Mouse (Mus musculus) hindbrain, embryonic 13.5 days (tissue): ENCODE results near the gene Cks1b. TPM values are rescaled to one million over a fixed set of nuclear protein-coding genes. Genes with fewer than 3 reads are reported as not detected.

Experiments
- ATAC-seq: fragments of 200-750 bp; cut with Nextera tagmentation; 2 replicates; pipeline ENCODE4 v1.8.0; 2017; ENCODE audit warnings: moderate TSS enrichment; ENCODE audit not compliant: low FRiP score
- H3K27ac ChIP-seq: fragments of 300-500 bp; sonication (generic); 2 replicates; pipeline ENCODE4 v1.5.1; 2015; ENCODE audit warnings: inconsistent platforms, mild to moderate bottlenecking, moderate library complexity
- H3K27me3 ChIP-seq: fragments of 300-500 bp; sonication (generic); 2 replicates; pipeline ENCODE4 v1.6.1; 2015; ENCODE audit warnings: mild to moderate bottlenecking, inconsistent platforms
- H3K36me3 ChIP-seq: fragments of 300-500 bp; sonication (generic); 2 replicates; pipeline ENCODE4 v1.6.1; 2015; ENCODE audit warnings: mild to moderate bottlenecking, inconsistent platforms
- H3K4me1 ChIP-seq: fragments of 300-500 bp; sonication (generic); replicated peaks from 2 replicates; pipeline ENCODE4 v1.6.1; 2015; ENCODE audit warnings: inconsistent platforms
- H3K4me2 ChIP-seq: fragments of 300-500 bp; sonication (generic); 2 replicates; pipeline ENCODE4 v1.6.1; 2015; ENCODE audit warnings: inconsistent platforms, mild to moderate bottlenecking, moderate library complexity
- H3K4me3 ChIP-seq: fragments of 300-500 bp; sonication (generic); 2 replicates; pipeline ENCODE4 v1.5.1; 2015; ENCODE audit warnings: mild to moderate bottlenecking, inconsistent platforms
- H3K9ac ChIP-seq: fragments of 300-500 bp; sonication (generic); 2 replicates; pipeline ENCODE4 v1.6.1; 2015; ENCODE audit warnings: mild to moderate bottlenecking, inconsistent platforms
- H3K9me3 ChIP-seq: fragments of 300-500 bp; sonication (generic); 2 replicates; pipeline ENCODE4 v1.6.1; 2016; ENCODE audit warnings: inconsistent platforms
- WGBS: fragments of 180-500 bp; shearing (Covaris S2); methylation state at CpG from one replicate; pipeline ENCODE4 v1.1.7; 2015; 5-methylcytosine and 5-hydroxymethylcytosine counted together
- polyA plus RNA-seq: library from polyadenylated mRNA; unstranded; fragments of >200 nt; fragmentation: Nextera tagmentation; extraction: Ambion mirVana; gene quantifications from 2 replicates; pipeline ENCODE4 v1.2.1, GENCODE M21; 2015

The Cks1b gene
- polyA plus RNA-seq, 1 experiment from 2014 or later, result 116 TPM

DNA sequence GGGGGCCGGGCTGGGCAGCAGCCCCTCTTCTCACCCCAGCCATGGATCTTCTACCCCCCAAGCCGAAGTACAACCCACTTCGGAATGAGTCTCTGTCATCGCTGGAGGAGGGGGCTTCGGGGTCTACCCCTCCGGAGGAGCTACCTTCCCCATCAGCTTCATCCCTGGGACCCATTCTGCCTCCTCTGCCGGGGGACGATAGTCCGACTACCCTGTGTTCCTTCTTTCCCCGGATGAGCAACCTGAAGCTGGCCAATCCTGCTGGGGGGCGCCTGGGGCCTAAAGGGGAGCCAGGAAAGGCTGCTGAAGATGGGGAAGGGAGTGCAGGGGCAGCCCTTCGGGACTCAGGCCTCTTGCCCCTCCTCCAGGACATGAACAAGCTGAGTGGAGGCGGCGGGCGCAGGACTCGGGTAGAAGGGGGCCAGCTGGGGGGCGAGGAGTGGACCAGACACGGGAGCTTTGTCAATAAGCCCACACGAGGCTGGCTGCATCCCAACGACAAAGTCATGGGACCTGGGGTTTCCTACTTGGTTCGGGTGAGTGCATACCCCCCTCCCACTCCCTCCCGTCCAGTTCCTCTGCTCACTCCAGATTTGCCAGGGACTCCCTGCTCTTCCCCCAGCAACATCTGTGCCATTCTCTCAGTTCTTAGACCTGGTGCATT lies 3.8 kb upstream of the Cks1b start:
- Histone ChIP-seq H3K36me3 (peaks cover 13% of the 10 kb centered on the region), H3K9me3 (no peaks in the 10 kb centered on the region), H3K4me3 (peak overlapping the region; percentile 38), H3K4me2 (peak overlapping the region; percentile 61), H3K27ac (peak overlapping the region; percentile 73), H3K4me1 (peaks cover 40% of the 10 kb centered on the region), H3K27me3 (no peaks in the 10 kb centered on the region), H3K9ac (peak overlapping the region; percentile 72)
- ATAC-seq, result no peak
- WGBS, result 10% methylated on average over 21 of the region's 22 CpGs

DNA sequence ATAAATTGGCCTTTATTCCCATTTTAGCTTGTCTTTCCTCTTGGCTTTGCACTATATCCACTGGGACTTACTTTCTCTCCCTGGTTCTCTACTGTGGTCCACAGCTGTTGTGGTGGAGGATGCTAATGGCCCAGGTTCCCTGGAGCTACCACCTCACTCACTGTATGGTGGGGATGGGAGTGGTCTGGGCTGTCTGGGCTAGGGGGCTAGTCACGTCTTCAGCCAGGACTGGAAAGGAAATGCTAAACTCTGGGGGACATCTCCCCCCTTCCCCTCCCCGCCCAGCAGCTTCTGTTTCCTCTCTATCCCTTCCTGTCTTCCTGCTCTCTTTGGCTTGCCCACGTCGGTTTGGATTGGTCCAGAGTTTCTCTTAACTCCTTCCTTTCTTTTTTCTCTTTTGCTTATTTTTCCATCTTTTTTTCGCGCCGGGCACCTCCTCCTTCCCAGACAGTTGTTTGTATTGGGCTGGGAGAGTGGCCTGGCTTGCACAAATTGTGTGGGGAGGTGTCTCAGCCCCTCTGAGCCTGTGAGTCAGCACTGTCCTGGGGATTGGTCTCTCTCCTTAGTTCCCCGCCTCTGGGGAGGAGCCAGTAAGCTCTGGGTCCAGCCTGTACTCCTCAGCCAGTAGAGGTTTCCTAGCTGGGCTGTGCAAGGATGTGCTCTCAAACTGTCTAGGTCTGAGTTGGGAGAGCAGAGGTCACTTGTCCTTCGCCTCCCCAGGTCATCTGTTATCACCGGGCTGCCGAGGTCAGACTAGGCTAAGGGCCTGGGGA lies 3.0 kb upstream of the Cks1b start:
- Histone ChIP-seq H3K9me3 (no peaks in the 10 kb centered on the region), H3K4me2 (peak overlapping the region; percentile 61), H3K4me3 (peak overlapping the region; percentile 38), H3K36me3 (peaks cover 6% of the 10 kb centered on the region; the same call in 1 of the 2 replicates), H3K4me1 (peaks cover 43% of the 10 kb centered on the region), H3K27ac (peak overlapping the region; percentile 73), H3K27me3 (no peaks in the 10 kb centered on the region), H3K9ac (peak overlapping the region; percentile 72)
- 3% methylated on average over 11 of the region's 11 CpGs for WGBS
- ATAC-seq, result peak; percentile 47

DNA sequence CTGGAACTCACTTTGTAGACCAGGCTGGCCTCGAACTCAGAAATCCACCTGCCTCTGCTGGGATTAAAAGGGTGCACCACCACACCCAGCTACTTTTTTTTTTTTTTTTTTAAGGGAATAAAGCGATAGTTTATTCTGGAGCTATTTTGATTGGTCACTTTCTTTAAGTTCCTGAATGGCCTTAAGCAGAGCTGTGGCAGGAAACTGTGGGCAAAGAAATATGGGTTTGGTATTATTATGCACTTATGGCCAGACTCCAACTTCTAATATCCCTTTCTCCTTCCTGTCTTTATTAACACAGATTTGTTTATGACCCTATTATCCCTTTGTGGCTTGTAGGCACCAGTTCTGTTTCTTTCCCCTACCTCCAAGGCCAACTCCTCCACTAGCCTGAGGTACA lies 2.2 kb upstream of the Cks1b start:
- Histone ChIP-seq H3K36me3 (peaks cover 13% of the 10 kb centered on the region), H3K27me3 (no peaks in the 10 kb centered on the region), H3K9me3 (no peaks in the 10 kb centered on the region), H3K9ac (no peak overlapping the region; the same call in 1 of the 2 replicates), H3K27ac (peak overlapping the region; percentile 71; the same call in 1 of the 2 replicates), H3K4me1 (peaks cover 43% of the 10 kb centered on the region), H3K4me2 (peak overlapping the region; percentile 61; the same call in 1 of the 2 replicates), H3K4me3 (no peak overlapping the region; the same call in 1 of the 2 replicates)
- WGBS, result 66% methylated on average over 2 of the region's 2 CpGs
- ATAC-seq, result no peak

DNA sequence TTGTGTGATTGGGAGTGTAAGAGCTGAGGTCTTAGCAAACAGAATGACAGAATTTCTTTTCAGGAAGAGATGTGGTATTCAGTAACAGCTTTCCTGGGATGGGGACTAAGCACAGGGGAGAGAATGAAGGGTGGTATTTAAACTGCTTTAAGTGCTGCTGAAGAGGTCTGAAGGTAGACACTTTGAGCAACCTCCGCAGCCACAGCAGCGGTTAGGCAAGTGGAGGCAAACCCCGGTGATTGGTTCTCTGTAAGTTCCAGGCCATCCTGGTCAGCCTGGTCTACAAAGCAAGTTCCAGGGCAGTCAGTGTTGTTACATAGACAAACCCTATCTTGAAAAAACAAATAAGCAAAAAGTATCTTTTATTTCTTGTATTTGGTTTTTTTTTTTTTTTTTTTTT lies 1.8 kb upstream of the Cks1b start:
- WGBS, result 45% methylated on average over 3 of the region's 3 CpGs
- H3K36me3 ChIP-seq, result peaks cover 16% of the 10 kb centered on the region

DNA sequence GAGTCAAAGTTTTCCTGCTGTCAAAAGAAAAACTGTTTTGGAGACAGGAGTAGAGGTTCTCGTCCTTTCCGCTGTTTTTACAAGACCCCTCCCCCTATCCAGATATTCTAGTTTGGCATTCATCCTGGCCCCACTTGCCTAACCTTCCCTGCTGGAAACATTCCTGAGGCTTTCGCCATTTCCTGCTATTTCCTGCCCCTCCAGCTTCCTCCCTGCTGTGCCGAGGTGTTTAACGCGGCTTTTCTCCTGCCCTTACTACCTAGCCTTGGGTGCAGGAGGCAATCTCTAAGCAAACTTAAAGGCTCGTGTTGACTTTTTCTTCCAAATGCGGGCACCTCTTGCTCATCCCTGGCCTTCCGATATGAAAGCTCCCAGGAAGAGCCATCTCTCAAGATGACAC lies 1.4 kb upstream of the Cks1b start:
- Histone ChIP-seq H3K27me3 (no peaks in the 10 kb centered on the region), H3K4me1 (peaks cover 43% of the 10 kb centered on the region), H3K9ac (peak overlapping the region; percentile 68), H3K27ac (peak overlapping the region; percentile 87), H3K9me3 (no peaks in the 10 kb centered on the region), H3K4me3 (peak overlapping the region; percentile 54), H3K36me3 (peaks cover 18% of the 10 kb centered on the region), H3K4me2 (peak overlapping the region; percentile 82)
- ATAC-seq, result no peak
- 4% methylated on average over 9 of the region's 9 CpGs for WGBS

More for the DNA sequence above, 1.8 kb upstream of the Cks1b start:
- Histone ChIP-seq H3K27ac (peak overlapping the region; percentile 87), H3K27me3 (no peaks in the 10 kb centered on the region), H3K9ac (peak overlapping the region; percentile 68), H3K9me3 (no peaks in the 10 kb centered on the region), H3K4me3 (peak overlapping the region; percentile 54), H3K4me2 (peak overlapping the region; percentile 82), H3K4me1 (peaks cover 43% of the 10 kb centered on the region)
- ATAC-seq, result no peak

DNA sequence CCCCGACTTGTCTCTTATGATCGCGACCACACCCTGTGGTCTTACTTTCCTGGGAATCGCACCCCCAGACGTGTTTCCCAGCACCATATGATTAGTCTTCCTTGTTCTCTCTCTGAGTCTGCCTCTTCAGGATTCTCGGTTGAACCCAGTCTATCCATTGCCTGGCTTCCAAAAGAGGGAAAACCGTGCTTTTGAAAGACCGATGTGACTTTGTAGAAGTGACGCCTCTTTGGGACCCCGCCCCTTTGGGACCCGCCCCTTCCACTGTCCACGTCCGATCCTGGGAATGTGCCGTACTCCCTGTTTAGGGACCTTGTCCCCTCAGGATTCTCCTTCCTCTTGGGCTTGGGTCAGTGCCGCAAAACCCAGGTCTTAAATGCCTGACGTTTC lies 673 bp upstream of the Cks1b start:
- peaks cover 43% of the 10 kb centered on the region for H3K4me1 ChIP-seq
- H3K4me2 ChIP-seq, result peak overlapping the region; percentile 82
- H3K36me3 ChIP-seq, result peaks cover 22% of the 10 kb centered on the region
- H3K4me3 ChIP-seq, result peak overlapping the region; percentile 54
- peak; percentile 18; the same call in 1 of the 2 replicates for ATAC-seq
- H3K27me3 ChIP-seq, result no peaks in the 10 kb centered on the region
- H3K27ac ChIP-seq, result peak overlapping the region; percentile 87
- no peaks in the 10 kb centered on the region for H3K9me3 ChIP-seq
- peak overlapping the region; percentile 68 for H3K9ac ChIP-seq
- 0% methylated on average over 16 of the region's 16 CpGs for WGBS

DNA sequence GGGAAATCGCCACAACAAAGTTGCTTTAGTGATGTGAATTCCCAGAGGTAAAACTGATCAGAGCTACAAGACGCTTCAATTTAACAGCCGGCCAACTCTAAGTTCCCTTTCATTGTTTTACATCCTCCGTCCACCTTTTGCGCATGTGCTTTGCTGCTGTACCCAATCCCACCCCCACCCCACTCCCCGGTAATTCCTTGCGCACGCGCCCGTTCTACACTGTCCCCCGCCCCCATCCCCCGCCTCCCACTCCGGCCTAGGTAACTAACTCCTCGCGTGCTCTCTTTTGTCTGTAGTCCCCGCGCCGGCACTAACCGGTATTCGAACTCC lies 378 bp downstream of the Cks1b start:
- peaks cover 43% of the 10 kb centered on the region for H3K4me1 ChIP-seq
- H3K4me3 ChIP-seq, result peak overlapping the region; percentile 54
- H3K9me3 ChIP-seq, result no peaks in the 10 kb centered on the region
- peak overlapping the region; percentile 82 for H3K4me2 ChIP-seq
- H3K27ac ChIP-seq, result peak overlapping the region; percentile 45
- H3K36me3 ChIP-seq, result peaks cover 23% of the 10 kb centered on the region
- no peaks in the 10 kb centered on the region for H3K27me3 ChIP-seq
- ATAC-seq, result peak; percentile 52
- H3K9ac ChIP-seq, result peak overlapping the region; percentile 68
- WGBS, result under 1% methylated on average over 20 of the region's 20 CpGs

DNA sequence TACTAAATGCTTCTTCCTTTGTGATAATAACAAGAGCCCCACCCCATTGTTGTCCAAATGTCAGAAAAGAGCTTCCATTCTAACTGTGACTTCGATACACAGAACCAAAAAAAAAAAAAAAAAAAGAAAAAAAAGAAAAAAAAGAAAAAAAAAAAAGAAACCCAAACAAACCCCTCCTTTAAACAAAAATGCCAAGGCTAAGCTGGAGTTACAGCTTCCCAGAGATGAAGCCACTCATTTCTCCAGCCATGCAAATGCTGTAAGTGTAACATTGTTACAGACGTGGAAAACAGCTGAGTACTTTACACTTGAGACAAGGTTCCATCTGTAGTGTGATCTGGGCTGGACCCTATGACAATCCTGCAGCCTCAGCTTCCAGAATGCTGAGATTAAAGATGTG lies 1.1 kb downstream of the Cks1b start:
- ATAC-seq, result no peak
- peak overlapping the region; percentile 45; the same call in 1 of the 2 replicates for H3K27ac ChIP-seq
- no peaks in the 10 kb centered on the region for H3K9me3 ChIP-seq
- peak overlapping the region; percentile 82 for H3K4me2 ChIP-seq
- peaks cover 43% of the 10 kb centered on the region for H3K4me1 ChIP-seq
- H3K36me3 ChIP-seq, result peaks cover 23% of the 10 kb centered on the region
- 34% methylated on average over 2 of the region's 2 CpGs for WGBS
- no peaks in the 10 kb centered on the region for H3K27me3 ChIP-seq
- H3K9ac ChIP-seq, result peak overlapping the region; percentile 68
- peak overlapping the region; percentile 54 for H3K4me3 ChIP-seq

DNA sequence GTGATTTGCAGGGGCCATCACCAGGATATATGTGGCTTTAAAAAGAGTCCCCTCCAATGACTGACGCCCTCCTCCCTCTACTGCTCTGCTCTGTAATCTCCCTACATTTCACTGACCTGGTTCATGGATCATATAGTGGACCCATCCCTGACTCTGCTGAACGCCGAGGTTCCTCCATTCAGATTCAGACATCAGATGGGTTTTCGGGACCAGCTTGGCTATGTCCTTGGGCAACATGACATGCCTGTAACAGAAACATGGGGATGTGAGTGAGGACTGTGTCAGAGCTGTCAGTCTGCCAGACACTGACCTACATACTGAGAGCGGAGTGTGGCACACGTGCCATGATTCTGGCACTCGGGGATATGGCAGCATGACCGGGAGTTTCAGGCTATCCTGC lies 2.0 kb downstream of the Cks1b start:
- Histone ChIP-seq H3K36me3 (peaks cover 23% of the 10 kb centered on the region), H3K9ac (no peak overlapping the region), H3K4me3 (no peak overlapping the region), H3K4me1 (peaks cover 36% of the 10 kb centered on the region), H3K9me3 (no peaks in the 10 kb centered on the region), H3K27ac (no peak overlapping the region), H3K4me2 (no peak overlapping the region), H3K27me3 (no peaks in the 10 kb centered on the region)
- WGBS, result 97% methylated on average over 8 of the region's 8 CpGs
- ATAC-seq, result no peak

DNA sequence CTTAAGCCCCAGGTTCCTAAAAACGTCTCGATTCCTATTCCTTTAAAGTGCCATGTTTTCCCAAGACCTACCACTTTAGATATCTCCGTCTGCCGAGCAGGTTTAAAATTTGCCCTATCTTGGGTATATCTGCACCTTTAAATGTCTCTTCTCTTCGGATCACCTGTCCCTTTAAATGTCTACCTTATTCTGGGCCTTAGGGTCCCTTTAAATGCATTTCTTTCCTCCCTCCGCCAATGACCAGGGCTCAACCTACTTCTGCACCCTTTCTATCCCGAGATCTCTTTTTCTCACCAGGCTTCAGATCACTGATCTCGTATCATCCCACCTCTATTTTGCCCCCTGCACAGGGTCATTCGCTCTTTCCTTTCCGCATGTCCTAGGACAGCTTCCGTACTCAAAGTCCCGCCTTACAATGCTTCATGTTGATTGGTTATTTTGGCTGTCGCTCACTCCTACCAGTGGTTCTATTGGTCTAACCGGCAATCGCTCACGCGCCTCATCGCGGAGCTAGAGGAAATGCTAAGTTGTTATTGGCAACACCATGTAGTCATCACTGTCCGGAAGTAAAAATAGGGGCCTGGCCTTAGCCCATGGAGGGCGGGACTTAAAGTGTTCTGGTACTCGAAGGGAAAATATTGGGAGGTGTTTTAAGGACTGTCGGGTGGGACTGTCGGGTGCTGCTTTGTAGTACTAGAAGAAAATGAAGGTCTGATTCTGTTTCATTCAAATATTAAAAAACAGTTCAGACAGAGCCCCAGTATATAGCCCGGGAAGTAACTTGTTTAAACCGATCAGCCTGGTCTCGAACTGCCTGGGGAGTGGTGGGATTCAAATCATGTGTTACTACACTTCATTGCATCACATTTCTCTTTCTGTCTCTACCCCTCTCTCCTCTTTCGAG lies 6.4 kb downstream of the Cks1b start, which contains the start of gene Flad1:
Gene Flad1, minus strand, starts transcription at position 381 of the 904 bp plus-strand sequence.
- peak; percentile 100 for ATAC-seq

DNA sequence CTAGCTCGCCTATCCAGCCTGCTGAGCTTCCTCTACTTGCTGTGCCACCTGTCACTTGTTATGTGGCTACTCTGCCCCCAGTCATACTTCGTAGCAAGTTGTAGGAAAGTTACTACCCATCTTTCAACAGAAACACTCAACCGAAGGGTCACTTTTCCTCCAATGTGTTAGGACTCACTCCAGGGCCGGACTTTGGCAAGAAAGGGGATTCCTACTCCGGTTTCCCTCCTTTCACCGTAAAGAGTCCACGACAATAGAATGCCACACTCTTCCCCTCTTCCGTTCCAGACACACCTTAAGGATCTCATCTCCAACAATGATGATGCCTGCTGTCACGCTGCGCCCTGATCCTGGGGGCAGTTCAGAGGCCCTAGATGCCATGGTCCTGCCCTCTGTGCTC lies 7.3 kb downstream of the Cks1b start:
- Histone ChIP-seq H3K9me3 (no peaks in the 10 kb centered on the region), H3K4me3 (peak overlapping the region; percentile 47), H3K36me3 (peaks cover 48% of the 10 kb centered on the region), H3K4me1 (peaks cover 34% of the 10 kb centered on the region), H3K27ac (peak overlapping the region; percentile 78), H3K4me2 (peak overlapping the region; percentile 69), H3K9ac (peak overlapping the region; percentile 72), H3K27me3 (no peaks in the 10 kb centered on the region)
- WGBS, result 82% methylated on average over 10 of the region's 10 CpGs
- no peak for ATAC-seq

More for the DNA sequence above, 6.4 kb downstream of the Cks1b start, which contains the start of gene Flad1:
- Histone ChIP-seq H3K36me3 (peaks cover 46% of the 10 kb centered on the region), H3K9me3 (no peaks in the 10 kb centered on the region), H3K4me3 (peak within 1 kb of the TSS; percentile 47), H3K27me3 (no peaks in the 10 kb centered on the region), H3K4me1 (peaks cover 34% of the 10 kb centered on the region), H3K27ac (peak within 1 kb of the TSS; percentile 78), H3K4me2 (peak within 1 kb of the TSS; percentile 69), H3K9ac (peak within 1 kb of the TSS; percentile 72)
- WGBS, result 8% methylated on average over 28 of the region's 28 CpGs

DNA sequence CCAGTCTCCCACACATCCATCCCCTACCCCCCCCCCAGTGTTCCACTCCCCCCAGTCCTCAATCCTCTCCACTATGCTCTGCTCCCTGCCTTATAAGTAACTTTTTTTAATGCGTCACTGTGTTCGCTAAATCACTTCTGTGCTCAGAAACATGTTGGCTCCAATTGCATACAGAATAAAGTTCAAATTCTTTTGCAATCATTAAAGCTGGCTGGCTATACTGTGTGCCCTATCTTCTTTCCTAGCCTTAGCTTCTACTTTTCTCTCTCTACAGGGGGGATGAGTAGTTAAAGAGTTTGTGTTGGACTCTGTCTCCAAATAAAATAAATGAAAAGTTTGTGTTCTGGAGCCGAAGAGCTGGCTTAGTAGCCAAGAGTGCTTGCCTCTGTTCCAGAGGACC lies 8.5 kb downstream of the Cks1b start:
- H3K9me3 ChIP-seq, result no peaks in the 10 kb centered on the region
- H3K4me1 ChIP-seq, result peaks cover 34% of the 10 kb centered on the region
- no peak overlapping the region for H3K9ac ChIP-seq
- H3K4me3 ChIP-seq, result no peak overlapping the region
- WGBS, result 95% methylated on average over 3 of the region's 3 CpGs
- no peak for ATAC-seq
- no peaks in the 10 kb centered on the region for H3K27me3 ChIP-seq
- H3K36me3 ChIP-seq, result peaks cover 49% of the 10 kb centered on the region
- H3K4me2 ChIP-seq, result no peak overlapping the region
- H3K27ac ChIP-seq, result no peak overlapping the region
